Mouse (Mus musculus): ENCODE results near the gene Nxt1. TPM values are rescaled to one million over a fixed set of nuclear protein-coding genes. Genes with fewer than 3 reads are reported as not detected.

Nxt1 gene
- polyA plus RNA-seq (2015; fragmentation: Nextera tagmentation; extraction: Ambion mirVana) = 40.2 and 54.3 TPM in 2 replicates

GRCm38 (mm10) chr2:148672199-148673096 lies at the start of gene Nxt1:
Gene Nxt1, plus strand, starts transcription at chr2:148672601.
- peak within 1 kb of the TSS; percentile 83 for H3K27ac ChIP-seq (replicated peaks)
- H3K4me2 ChIP-seq = peak within 1 kb of the TSS; percentile 72
- peak; percentile 100 for ATAC-seq (ENCODE audit: low FRiP score)
- H3K27me3 ChIP-seq (replicated peaks) = no peaks in the 10 kb centered on the region
- no peaks in the 10 kb centered on the region for H3K9me3 ChIP-seq (replicated peaks)
- peaks cover 21% of the 10 kb centered on the region for H3K36me3 ChIP-seq
- 1% methylated on average over 58 of the region's 58 CpGs for WGBS
- H3K4me3 ChIP-seq (replicated peaks) = peak within 1 kb of the TSS; percentile 74
- peak within 1 kb of the TSS; percentile 72 for H3K9ac ChIP-seq (replicated peaks)
- H3K4me1 ChIP-seq = peaks cover 29% of the 10 kb centered on the region

DNA sequence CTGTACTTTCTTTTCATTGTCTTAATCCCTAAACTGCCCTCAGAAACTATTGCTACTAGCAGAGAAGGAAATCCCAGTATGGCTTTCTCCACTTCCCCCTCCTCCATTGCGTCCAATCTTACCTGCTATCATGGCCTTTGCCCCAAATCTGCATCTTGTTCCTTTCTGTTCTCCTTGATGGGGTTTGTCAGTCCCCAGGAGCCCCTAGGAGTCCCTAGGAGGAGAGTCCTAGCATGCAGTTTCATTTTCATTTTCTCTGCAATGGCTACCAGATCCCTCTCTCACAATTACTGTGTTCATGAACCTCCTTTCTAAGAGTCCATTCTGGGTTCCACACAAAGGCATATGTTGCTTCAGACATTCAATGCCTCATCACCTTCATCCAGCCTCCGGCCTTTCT lies 49.3 kb upstream of the Nxt1 start:
- WGBS = 89% methylated on average over 2 of the region's 2 CpGs
- no peaks in the 10 kb centered on the region for H3K36me3 ChIP-seq
- H3K9ac ChIP-seq (replicated peaks) = no peak overlapping the region
- no peaks in the 10 kb centered on the region for H3K4me1 ChIP-seq
- no peak for ATAC-seq (ENCODE audit: low FRiP score)
- no peak overlapping the region for H3K4me2 ChIP-seq
- no peaks in the 10 kb centered on the region for H3K27me3 ChIP-seq (replicated peaks)
- no peak overlapping the region for H3K4me3 ChIP-seq (replicated peaks)
- no peaks in the 10 kb centered on the region for H3K9me3 ChIP-seq (replicated peaks)
- H3K27ac ChIP-seq (replicated peaks) = no peak overlapping the region

DNA sequence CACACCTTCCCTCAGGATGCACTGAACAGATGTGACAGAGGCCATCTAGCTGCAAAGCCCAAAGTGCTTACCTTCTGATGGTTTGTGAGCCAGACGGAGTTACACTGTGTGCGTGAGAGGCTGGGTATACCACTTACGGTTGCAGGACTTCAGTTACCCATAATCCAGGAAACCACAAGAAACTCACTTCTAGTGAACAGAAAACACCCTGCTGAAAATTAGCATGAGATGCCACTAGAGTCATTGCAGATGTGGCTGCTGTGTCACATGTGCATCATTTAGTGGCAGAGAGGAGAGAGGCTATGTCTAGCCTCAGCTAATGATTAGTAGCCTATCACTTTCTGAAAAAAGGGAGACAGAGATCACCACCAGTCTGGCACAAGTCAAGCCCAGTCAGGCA lies 47.9 kb upstream of the Nxt1 start:
- H3K4me2 ChIP-seq = no peak overlapping the region
- 91% methylated on average over 3 of the region's 3 CpGs for WGBS
- no peak for ATAC-seq (ENCODE audit: low FRiP score)
- no peaks in the 10 kb centered on the region for H3K4me1 ChIP-seq
- no peak overlapping the region for H3K4me3 ChIP-seq (replicated peaks)
- H3K27me3 ChIP-seq (replicated peaks) = no peaks in the 10 kb centered on the region
- H3K36me3 ChIP-seq = no peaks in the 10 kb centered on the region
- H3K9ac ChIP-seq (replicated peaks) = no peak overlapping the region
- no peaks in the 10 kb centered on the region for H3K9me3 ChIP-seq (replicated peaks)
- H3K27ac ChIP-seq (replicated peaks) = no peak overlapping the region

DNA sequence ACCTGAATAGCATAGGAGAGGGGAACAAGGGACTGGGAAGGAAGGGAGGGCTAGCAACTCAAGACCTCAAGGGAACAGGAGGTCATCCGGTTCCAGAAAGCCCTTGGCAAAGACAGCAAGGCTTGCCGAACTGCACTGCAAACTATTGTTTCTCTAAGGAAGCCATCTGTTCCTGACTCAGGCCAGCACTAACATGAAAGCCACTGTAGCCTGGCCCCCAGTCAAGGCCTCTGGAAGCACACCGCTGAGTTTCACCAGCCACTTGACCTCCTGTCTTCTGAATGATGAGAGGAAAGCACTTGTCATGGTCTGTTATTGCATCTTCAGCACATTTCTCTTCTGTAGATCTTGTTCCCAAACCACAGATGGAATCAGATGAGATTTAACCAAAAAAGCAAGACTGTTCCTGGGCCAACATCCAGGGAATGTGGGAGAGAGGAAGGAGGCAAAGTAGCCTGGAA lies 45.4 kb upstream of the Nxt1 start:
- Histone ChIP-seq H3K36me3 (no peaks in the 10 kb centered on the region), H3K4me2 (no peak overlapping the region), H3K27ac (replicated peaks) (no peak overlapping the region), H3K9me3 (replicated peaks) (no peaks in the 10 kb centered on the region), H3K4me3 (replicated peaks) (no peak overlapping the region), H3K4me1 (no peaks in the 10 kb centered on the region), H3K27me3 (replicated peaks) (no peaks in the 10 kb centered on the region), H3K9ac (replicated peaks) (no peak overlapping the region)
- no peak for ATAC-seq (ENCODE audit: low FRiP score)
- WGBS = 75% methylated on average over 3 of the region's 3 CpGs

DNA sequence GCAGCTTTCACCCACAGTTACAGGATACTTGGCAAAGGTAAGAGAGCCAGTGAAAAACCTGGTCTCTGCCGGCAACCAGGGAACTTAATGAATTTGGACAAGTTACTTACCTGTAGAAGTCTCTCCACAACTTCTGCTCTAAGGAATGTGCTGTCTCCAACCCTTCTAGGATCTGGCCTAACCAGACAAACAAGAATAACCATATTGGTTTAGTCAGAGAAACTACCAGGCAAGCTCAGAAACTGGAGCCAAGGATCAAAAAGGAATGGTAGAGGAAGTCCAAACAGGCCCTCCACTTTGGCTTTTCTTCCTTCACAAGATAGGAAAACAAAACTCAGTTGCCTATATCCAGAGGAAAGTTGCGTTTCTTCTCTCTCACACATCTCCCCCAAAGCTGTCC lies 41.4 kb upstream of the Nxt1 start:
- WGBS = 94% methylated on average over 2 of the region's 2 CpGs
- no peak overlapping the region for H3K27ac ChIP-seq (replicated peaks)
- H3K4me2 ChIP-seq = no peak overlapping the region
- H3K4me3 ChIP-seq (replicated peaks) = no peak overlapping the region
- H3K36me3 ChIP-seq = no peaks in the 10 kb centered on the region
- H3K9me3 ChIP-seq (replicated peaks) = no peaks in the 10 kb centered on the region
- no peaks in the 10 kb centered on the region for H3K27me3 ChIP-seq (replicated peaks)
- no peak for ATAC-seq (ENCODE audit: low FRiP score)
- no peaks in the 10 kb centered on the region for H3K4me1 ChIP-seq
- H3K9ac ChIP-seq (replicated peaks) = no peak overlapping the region

- Histone ChIP-seq H3K4me3 (replicated peaks) (no peak overlapping the region), H3K36me3 (no peaks in the 10 kb centered on the region), H3K4me1 (no peaks in the 10 kb centered on the region), H3K9me3 (replicated peaks) (no peaks in the 10 kb centered on the region), H3K9ac (replicated peaks) (no peak overlapping the region), H3K27ac (replicated peaks) (no peak overlapping the region), H3K4me2 (no peak overlapping the region), H3K27me3 (replicated peaks) (no peaks in the 10 kb centered on the region)
- 94% methylated on average over 3 of the region's 3 CpGs for WGBS
- no peak for ATAC-seq (ENCODE audit: low FRiP score)
Measured at GRCm38 (mm10) chr2:148631602-148632001, 40.8 kb upstream of the Nxt1 start.

DNA sequence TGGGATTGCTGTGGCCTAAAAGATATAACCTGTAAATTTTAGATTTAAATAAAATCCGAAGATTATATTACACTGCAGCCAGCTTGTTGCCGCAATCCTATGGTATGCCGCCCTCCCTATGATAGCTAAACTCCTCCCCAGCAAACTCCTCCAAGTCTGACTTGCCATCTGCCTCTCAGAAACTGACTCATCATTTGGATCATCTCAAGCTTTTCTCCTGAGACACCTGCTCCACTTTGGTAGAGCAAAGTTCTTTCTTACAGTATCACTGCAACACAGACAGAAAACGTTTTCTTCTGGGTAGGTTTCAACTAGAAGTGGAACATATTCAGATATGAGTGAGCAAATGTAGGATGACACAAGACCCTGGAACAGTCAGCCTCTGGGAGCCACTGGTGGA lies 37.9 kb upstream of the Nxt1 start:
- no peaks in the 10 kb centered on the region for H3K27me3 ChIP-seq (replicated peaks)
- 94% methylated on average over 4 of the region's 4 CpGs for WGBS

GRCm38 (mm10) chr2:148642610-148643370 lies 29.6 kb upstream of the Nxt1 start:
- ATAC-seq (ENCODE audit: low FRiP score) = no peak

More for the DNA sequence above, 37.9 kb upstream of the Nxt1 start:
- no peak overlapping the region for H3K4me2 ChIP-seq
- no peak for ATAC-seq (ENCODE audit: low FRiP score)
- no peak overlapping the region for H3K9ac ChIP-seq (replicated peaks)
- no peaks in the 10 kb centered on the region for H3K36me3 ChIP-seq
- H3K4me1 ChIP-seq = no peaks in the 10 kb centered on the region
- no peak overlapping the region for H3K27ac ChIP-seq (replicated peaks)
- no peak overlapping the region for H3K4me3 ChIP-seq (replicated peaks)
- no peaks in the 10 kb centered on the region for H3K9me3 ChIP-seq (replicated peaks)

DNA sequence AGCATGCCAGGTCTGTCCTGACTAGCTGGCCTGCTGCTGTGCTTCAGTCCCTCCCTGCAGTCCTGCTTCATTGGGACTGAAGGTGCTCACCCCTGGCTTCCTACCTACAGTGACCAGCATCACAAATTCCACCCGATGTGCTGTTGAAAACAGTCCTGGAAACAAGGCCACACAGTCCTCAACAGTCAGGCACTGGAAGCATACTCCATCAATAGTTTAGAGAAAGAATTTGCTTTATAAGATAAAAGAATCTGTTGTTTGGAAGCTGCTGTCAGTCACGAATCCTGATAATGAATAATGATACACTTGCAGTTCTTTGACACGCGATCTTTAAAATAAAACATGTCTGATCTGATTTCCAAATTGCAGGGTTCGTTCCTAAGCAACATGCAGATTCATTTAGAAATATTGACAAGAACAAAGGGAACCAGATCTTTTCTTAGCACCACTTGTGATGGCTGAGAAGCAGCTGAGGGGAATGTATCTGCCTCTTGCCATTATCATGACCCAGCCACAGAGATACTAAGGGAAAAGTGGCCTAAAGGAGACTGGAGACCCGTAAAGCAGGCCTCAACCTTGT lies 27.9 kb upstream of the Nxt1 start:
- H3K36me3 ChIP-seq = no peaks in the 10 kb centered on the region
- no peak for ATAC-seq (ENCODE audit: low FRiP score)
- WGBS = 89% methylated on average over 6 of the region's 6 CpGs
- H3K27me3 ChIP-seq (replicated peaks) = no peaks in the 10 kb centered on the region
- H3K4me3 ChIP-seq (replicated peaks) = no peak overlapping the region
- H3K4me1 ChIP-seq = no peaks in the 10 kb centered on the region
- H3K9me3 ChIP-seq (replicated peaks) = no peaks in the 10 kb centered on the region
- no peak overlapping the region for H3K4me2 ChIP-seq
- H3K27ac ChIP-seq (replicated peaks) = no peak overlapping the region
- H3K9ac ChIP-seq (replicated peaks) = no peak overlapping the region

More at GRCm38 (mm10) chr2:148642610-148643370, 29.6 kb upstream of the Nxt1 start:
- Histone ChIP-seq H3K9ac (replicated peaks) (no peak overlapping the region), H3K4me3 (replicated peaks) (no peak overlapping the region), H3K9me3 (replicated peaks) (no peaks in the 10 kb centered on the region), H3K27ac (replicated peaks) (no peak overlapping the region), H3K27me3 (replicated peaks) (no peaks in the 10 kb centered on the region), H3K4me2 (no peak overlapping the region), H3K4me1 (no peaks in the 10 kb centered on the region), H3K36me3 (no peaks in the 10 kb centered on the region)
- WGBS = 69% methylated on average over 1 of the region's 1 CpGs

DNA sequence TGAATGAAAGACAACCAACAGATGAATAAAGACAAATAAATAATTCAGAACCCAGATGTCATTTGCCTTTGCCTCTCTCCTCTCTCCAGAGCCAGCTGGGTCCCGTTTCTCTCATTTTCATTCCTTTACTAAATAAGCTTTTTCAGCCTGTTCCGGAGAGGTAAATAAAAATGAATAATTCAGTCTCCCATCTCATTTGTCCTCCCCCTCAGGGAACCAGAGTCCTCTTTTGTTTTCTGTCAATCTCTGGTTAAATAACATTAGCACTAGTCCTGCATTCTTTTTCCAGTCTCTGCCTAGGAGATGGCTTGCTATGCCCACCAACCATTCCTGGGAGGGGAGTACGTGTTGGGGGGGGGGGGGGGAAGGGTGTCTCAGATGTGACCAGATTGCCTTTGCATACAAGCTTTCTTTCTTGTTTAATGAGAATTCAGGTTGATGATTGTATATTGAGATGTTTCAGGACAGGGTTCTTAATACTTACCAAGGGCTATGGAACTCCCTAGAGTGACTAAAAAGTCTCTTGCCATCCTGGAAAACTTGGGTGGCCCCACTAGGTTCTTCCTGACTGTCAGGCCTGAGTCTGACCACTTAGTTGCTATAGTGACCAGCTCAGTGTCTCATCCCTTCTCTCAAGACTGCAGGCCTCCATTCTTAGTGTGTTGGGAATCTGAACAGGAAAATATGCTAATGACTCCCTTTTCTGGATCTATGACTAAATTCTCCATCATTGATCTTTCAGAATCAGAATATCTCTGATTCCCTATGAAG lies 21.6 kb upstream of the Nxt1 start:
- no peaks in the 10 kb centered on the region for H3K27me3 ChIP-seq (replicated peaks)
- no peaks in the 10 kb centered on the region for H3K9me3 ChIP-seq (replicated peaks)
- H3K4me2 ChIP-seq = no peak overlapping the region
- ATAC-seq (ENCODE audit: low FRiP score) = peak; percentile 29; the same call in 1 of the 2 replicates
- no peaks in the 10 kb centered on the region for H3K36me3 ChIP-seq
- H3K9ac ChIP-seq (replicated peaks) = no peak overlapping the region
- 0 out of 2 replicates have a peak overlapping the region, but pooled peaks have one; percentile 37 for H3K27ac ChIP-seq (replicated peaks)
- WGBS = 7% methylated on average over 3 of the region's 3 CpGs
- H3K4me1 ChIP-seq = peaks cover 3% of the 10 kb centered on the region; the same call in 1 of the 2 replicates
- H3K4me3 ChIP-seq (replicated peaks) = no peak overlapping the region

DNA sequence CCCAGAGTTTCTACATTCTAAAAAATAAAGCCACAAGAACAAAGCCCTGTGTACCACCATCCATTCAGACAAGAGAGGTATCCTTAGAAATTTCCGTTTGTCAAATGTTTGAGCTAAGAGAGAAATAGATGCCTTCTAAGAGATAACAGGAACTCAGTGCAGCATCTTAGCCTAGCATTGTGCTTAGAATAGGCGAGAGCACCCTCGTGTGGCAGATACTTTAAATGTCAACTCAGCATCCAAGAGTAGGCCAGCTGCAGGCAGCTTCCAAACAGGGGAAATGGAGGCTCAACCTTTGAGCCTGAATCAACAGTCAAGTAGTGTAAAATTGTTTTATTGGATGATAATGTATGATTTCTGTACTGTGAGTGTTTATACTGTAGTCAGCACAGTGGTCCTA lies 17.4 kb upstream of the Nxt1 start:
- Histone ChIP-seq H3K27me3 (replicated peaks) (no peaks in the 10 kb centered on the region), H3K4me1 (peaks cover 3% of the 10 kb centered on the region; the same call in 1 of the 2 replicates), H3K9me3 (replicated peaks) (no peaks in the 10 kb centered on the region), H3K4me2 (no peak overlapping the region), H3K4me3 (replicated peaks) (no peak overlapping the region), H3K36me3 (no peaks in the 10 kb centered on the region), H3K9ac (replicated peaks) (no peak overlapping the region), H3K27ac (replicated peaks) (no peak overlapping the region)
- peak; percentile 90 for ATAC-seq (ENCODE audit: low FRiP score)
- 5% methylated on average over 3 of the region's 3 CpGs for WGBS

Data from neural tube, embryonic 15.5 days (tissue).